10 mouse cellular contexts compared by ENCODE assay signal in genomic region chr6:114478771-114479170, GRCm38 (mm10).
A peak's percentile ranks its signal among the peaks of the same experiment; 100 is the strongest.
DNase-seq lines count a peak whose midpoint lies in the region; ATAC-seq lines count a peak whose summit lies in the region.
"Had no signal": no experiment of that assay in that cellular context is flagged by ENCODE, and none has a peak within 500 bp of the region (broad histone marks: within the 10 kb centered on the region; RNA-seq: fewer than 3 reads in every experiment).

No protein-coding gene starts in this region.

- H3K9ac ChIP-seq in kidney, embryonic 14.5 days (ENCODE audit: low read depth, low read length): no peak overlapping the region
- H3K9ac ChIP-seq: hindbrain, embryonic 15.5 days; liver, embryonic 13.5 days had no signal

- H3K27me3 ChIP-seq in kidney, embryonic 14.5 days (ENCODE audit: control insufficient read depth, insufficient read depth, low read length): no peaks in the 10 kb centered on the region
- H3K27me3 ChIP-seq in hindbrain, embryonic 10.5 days (ENCODE audit: insufficient read depth, poor library complexity, severe bottlenecking): no peaks in the 10 kb centered on the region
- H3K27me3 ChIP-seq: hindbrain, embryonic 15.5 days; liver, embryonic 13.5 days had no signal

- no peak overlapping the region for H3K4me3 ChIP-seq in kidney, embryonic 14.5 days (ENCODE audit: low read length)
- no peak overlapping the region for H3K4me3 ChIP-seq in hindbrain, embryonic 10.5 days
- H3K4me3 ChIP-seq: hindbrain, embryonic 15.5 days; liver, embryonic 13.5 days had no signal

- H3K4me2 ChIP-seq in kidney, embryonic 14.5 days (replicated peaks; ENCODE audit: low read depth, low read length): no peak overlapping the region
- H3K4me2 ChIP-seq: hindbrain, embryonic 15.5 days; liver, embryonic 13.5 days had no signal

- intact Hi-C loops in heart, postnatal 25 days (cut with DNase I): no loop called here

- no peaks in the 10 kb centered on the region for H3K4me1 ChIP-seq in kidney, embryonic 14.5 days (ENCODE audit: control insufficient read depth, insufficient read depth, low read length)
- peaks cover 5% of the 10 kb centered on the region; the same call in 1 of the 2 replicates for H3K4me1 ChIP-seq in hindbrain, embryonic 10.5 days (replicated peaks)
- H3K4me1 ChIP-seq: liver, embryonic 13.5 days had no signal

- DNase-seq in kidney, postnatal 14 days: peak; percentile 25
- peak; percentile 76 for DNase-seq in gastrocnemius, adult 18-20 months (ENCODE audit: low spot score)
- peak; percentile 75 for DNase-seq in heart, postnatal 25 days (ENCODE audit: low spot score)
- peak; percentile 27 for DNase-seq in ovary, postnatal 14 days (ENCODE audit: low spot score)
- DNase-seq in frontal cortex, postnatal 10 days (ENCODE audit: low spot score in 2 of 2): no peak
- no peak for DNase-seq in hindbrain, embryonic 10.5 days (ENCODE audit: low spot score)
- no peak for DNase-seq in layer of hippocampus, adult 8-10 months (ENCODE audit: low spot score in 2 of 2)
- DNase-seq: liver, embryonic 13.5 days had no signal

- H3K36me3 ChIP-seq in kidney, embryonic 14.5 days (ENCODE audit: control insufficient read depth, insufficient read depth, low read length): no peaks in the 10 kb centered on the region
- H3K36me3 ChIP-seq in hindbrain, embryonic 10.5 days: no peaks in the 10 kb centered on the region
- H3K36me3 ChIP-seq: hindbrain, embryonic 15.5 days; liver, embryonic 13.5 days had no signal

- H3K27ac ChIP-seq in kidney, embryonic 14.5 days (ENCODE audit: low read depth, low read length): no peak overlapping the region
- H3K27ac ChIP-seq in hindbrain, embryonic 10.5 days: no peak overlapping the region
- H3K27ac ChIP-seq: hindbrain, embryonic 15.5 days; liver, embryonic 13.5 days had no signal

- WGBS in kidney, embryonic 14.5 days: 24% methylated on average over 4 of the region's 4 CpGs
- 29% methylated on average over 4 of the region's 4 CpGs for WGBS in hindbrain, embryonic 10.5 days

- no peak for ATAC-seq in kidney, embryonic 14.5 days (ENCODE audit: low FRiP score, low TSS enrichment)

- no peaks in the 10 kb centered on the region for H3K9me3 ChIP-seq in kidney, embryonic 14.5 days (ENCODE audit: control insufficient read depth, low read length)
- no peaks in the 10 kb centered on the region for H3K9me3 ChIP-seq in hindbrain, embryonic 10.5 days
- H3K9me3 ChIP-seq: hindbrain, embryonic 15.5 days; liver, embryonic 13.5 days had no signal

Comparison
In these comparisons a context has a peak if more than half of its experiments do, and no peak if none do; other contexts are left out.
1. DNase-seq: peak in kidney, postnatal 14 days (single experiment), gastrocnemius, adult 18-20 months (single experiment), heart, postnatal 25 days (single experiment) and ovary, postnatal 14 days (single experiment); none in frontal cortex, postnatal 10 days (0 of 2), hindbrain, embryonic 10.5 days (single experiment) and layer of hippocampus, adult 8-10 months (0 of 2).